Mouse (Mus musculus): ENCODE measurements around the gene Fam78b.

Fam78b gene

DNA sequence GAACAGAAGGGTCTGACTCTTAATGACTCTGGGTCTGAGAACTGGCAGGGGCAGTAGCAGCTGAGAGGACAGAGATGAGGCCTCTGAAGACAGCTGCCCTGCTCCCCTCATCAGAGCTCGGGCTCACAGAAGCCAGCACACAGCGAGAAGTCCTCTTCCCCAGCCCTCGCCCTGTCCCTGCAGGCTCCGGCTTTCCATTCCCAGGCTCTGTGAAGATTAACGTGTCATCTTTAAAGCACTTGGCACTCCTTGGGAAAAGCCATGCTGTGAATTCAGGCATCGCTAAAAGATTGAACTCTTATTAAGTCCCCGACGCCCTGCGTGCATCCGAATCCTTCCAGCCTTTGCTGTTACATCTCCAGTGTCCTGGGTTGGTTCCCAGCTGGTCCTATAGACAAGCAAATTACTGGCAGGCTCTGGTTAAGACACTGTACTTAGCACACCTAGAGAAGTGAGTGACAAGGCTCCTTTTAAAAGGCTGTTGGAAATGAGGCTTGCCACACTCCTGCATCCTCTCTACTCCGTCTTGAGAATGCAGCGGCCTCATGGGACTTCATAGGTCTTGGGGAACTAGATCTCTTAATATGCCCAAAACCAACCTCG is 30.9 kb downstream of the Fam78b start:
- DNase-seq (ENCODE audit: extremely low read depth, low read depth, low spot score), result no peak

DNA sequence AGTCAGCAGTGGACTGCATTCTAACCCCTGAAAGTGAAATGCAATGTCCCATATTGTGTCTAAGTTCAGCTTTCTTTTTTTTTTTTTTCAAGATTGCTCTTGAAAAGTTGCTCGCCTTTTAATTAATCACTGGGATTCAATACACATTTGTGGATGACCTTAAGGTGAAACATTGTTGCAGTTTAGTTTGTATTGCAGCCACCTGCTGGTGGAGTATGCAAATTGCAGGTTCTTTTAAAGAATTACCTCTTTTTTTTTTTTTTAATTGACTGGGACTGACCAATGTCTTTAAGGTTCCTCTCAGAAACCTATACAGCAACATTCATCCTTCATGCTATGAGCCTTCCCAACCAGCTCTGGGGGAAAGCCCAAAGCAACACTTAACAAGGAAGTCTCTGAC is 33.2 kb downstream of the Fam78b start:
- no peak for DNase-seq (ENCODE audit: extremely low read depth, low read depth, low spot score)

DNA sequence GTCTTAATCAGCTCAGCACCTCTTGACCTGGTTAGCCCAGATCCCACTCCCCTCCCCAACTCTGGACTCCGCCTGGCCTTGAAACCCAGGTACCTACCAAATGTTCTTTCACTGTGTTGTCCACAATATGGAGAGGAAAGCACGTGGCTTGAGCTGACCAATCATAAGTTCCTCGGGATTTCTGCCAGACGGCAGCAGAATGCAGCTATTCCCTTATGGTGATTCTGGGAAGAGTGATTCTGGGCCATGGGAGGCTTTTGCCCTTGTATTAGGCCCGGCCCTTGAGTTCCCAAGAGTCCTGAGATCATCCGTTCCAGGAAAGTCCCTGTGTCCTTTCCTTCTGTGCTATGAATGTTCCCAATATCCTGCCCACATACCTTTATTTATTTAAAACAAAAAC is 41.3 kb downstream of the Fam78b start:
- DNase-seq (ENCODE audit: extremely low read depth, low read depth, low spot score), result no peak

DNA sequence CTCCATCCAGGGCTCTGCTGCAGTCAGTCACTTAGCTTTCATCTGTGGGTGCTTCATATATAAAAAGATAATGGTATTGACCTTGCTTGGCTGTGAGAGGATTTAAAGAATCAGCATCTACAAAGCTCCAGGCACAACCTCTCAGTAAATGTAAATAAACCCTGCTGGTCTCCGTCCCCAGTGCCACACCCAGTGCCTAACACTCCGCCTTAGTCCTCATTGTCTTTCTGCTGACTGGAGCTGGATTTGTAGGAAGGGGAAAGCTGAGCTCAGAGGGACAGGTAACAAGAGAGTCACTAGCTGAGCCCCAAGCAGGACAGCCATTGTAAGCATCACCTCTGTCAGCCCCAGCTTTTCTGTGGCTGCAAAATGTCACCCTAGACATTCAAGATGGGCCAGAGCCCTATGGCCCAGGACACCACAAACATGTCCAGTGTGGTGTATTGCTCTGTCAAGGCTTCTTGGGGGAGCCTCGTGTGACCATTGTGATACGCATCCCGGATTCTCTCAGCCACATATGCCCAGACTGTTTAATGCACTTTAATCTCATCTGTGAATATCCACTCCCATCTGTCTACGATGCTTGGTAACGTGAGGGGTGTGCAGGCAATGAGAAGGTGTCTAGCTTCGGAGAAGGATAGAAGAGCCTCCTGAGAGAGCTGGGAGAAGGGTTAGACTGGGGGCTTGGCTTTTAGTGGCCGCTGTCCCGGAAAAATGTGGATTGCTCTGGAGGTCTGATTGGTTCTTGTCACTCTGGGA is 45.1 kb downstream of the Fam78b start:
- DNase-seq (ENCODE audit: extremely low read depth, low read depth, low spot score), result no peak

DNA sequence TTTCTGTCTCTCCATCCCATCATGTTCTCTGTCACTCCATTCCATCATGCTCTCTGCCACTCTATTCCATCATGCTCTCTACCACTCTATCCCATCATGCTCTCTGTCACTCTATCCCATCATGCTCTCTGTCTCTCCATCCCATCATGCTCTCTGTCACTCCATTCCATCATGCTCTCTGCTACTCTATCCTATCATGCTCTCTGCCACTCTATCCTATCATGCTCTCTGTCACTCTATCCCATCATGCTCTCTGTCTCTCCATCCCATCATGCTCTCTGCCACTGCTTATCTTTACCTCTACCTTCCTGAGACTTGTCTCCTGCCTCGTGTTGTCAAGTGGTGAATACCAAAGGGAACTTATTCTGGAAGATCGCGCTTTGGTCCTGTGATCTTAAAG is 49.6 kb downstream of the Fam78b start:
- no peak for DNase-seq (ENCODE audit: extremely low read depth, low read depth, low spot score)

DNA sequence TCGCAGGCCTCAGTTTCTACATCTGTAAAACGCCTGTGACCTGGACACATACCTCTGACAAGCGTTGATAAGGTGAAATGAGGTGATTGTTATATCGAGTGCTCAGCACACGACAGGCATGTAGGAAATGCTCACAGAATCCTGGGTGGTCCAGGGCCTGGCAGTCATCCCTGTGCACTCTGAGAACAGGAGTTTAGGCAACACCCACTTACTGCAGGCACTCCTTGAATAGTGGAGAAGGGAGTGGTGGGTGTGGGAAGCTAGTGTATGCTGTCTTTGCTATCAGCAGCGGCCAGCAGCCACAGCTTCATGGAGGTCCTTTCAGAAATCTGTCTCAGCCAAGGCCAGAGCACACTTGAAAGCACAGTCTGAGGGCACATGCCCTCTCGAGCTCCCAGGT is 52.8 kb downstream of the Fam78b start:
- no peak for DNase-seq (ENCODE audit: extremely low read depth, low read depth, low spot score)

DNA sequence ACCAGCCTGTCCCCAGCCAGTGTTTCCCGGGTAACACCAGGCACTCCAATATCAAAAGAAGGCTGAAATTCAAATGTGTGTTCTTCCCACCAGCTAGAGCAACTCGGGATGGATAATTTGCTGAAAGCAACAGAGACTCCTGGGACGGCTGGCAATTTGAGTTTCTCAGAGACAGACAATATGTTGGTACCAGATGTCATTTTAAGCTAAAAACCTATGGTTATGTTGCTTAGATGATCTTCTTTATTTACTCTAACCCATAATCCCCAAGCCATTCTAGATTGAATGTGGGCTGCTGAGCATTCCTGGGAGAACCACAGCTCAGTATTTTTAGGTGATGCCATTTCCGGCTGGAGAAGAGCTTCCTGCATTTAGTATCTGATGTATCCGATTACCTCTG is 56.3 kb downstream of the Fam78b start:
- no peak for DNase-seq (ENCODE audit: extremely low read depth, low read depth, low spot score)

DNA sequence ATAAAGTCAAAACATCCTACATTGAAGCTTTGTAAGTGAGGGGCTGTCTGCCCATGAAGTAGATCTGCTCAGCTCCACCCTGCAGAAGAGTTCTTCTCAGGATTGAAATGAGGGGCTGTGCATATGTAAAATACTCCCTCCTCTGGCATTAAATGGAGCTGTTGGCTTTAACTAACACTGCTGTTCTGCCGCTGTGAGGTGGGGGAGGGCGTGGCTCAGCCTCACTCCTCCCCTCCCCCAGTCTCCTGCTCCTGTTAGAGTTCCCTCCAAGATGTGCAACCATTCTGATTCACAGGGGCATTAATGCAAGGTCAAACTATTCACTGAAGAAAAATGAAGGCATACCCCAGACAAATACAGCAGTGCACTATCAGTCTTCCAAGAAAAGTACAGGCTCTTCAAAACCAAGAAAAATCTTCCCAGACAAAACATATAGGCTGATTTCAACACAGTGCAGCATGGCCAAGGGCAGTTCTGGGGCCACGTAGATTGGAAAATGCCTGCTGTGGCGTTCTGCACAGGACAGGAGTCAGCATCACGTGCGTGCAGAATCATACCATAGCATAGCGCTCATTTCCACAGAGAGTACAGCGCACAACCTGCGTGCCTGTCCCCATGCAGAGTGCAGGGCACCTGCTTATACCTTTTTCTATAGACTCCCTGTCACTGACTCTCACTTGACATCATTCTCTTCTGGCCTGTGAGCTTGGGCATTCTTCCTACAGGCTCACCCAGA is 58.5 kb downstream of the Fam78b start:
- no peak for DNase-seq (ENCODE audit: extremely low read depth, low read depth, low spot score)

DNA sequence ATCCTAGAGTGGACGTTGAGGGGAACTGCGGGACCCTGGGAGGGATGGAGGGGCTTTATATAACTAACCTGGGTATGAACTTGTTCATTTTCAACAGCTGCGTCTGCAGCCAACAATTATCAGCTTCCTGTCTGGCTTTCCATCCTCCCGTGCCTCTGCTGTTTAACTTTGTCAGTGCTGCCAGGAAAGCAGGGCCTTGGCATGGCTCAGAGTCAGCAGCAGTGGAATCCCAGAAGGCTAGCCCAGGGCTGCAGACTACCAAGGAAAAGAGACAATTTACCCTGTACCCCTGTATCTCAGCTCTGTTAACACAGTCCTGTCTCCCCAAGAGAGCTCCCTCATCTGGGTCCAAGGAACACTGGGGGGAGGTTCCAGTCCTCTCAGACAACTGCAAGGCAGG is 62.8 kb downstream of the Fam78b start:
- DNase-seq (ENCODE audit: extremely low read depth, low read depth, low spot score), result no peak

DNA sequence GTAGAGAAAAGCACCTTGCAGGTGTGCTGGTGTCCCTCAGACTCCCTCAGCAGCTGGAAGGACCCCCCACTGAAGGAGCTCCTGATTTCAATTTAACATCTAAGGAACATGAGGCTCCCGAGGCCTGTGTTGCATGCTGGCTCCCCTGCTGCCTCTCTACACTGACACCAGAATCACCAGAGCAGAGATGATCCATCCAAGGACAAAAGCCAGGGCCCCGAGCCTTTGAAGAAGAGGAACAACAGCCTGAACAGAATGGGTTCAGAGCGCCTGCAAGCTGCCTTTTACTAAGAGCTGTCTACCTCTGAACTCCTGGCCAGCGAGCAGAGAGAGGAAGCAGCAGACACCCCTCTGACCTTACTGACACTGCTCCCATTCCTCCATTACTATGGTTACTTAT is 64.3 kb downstream of the Fam78b start:
- no peak for DNase-seq (ENCODE audit: extremely low read depth, low read depth, low spot score)

DNA sequence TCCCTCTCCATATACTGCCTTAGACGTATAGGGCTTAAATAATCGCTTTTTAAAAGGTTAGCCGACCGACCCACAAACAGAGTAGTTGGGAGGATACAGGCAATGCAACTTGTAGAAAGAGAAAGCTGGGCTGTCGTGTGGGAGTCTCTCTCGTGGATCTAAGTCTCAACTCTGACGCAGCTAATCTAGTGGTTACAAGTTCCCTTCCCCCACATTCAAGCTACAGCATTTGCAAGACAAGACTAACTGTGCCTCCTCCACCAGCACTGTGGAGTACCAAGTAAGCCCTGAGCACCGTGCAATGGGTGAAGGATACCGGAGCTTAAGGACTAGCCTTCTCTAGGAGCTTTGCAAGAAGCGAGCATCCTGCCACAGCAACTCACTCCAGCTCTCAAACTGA is 64.8 kb downstream of the Fam78b start:
- DNase-seq (ENCODE audit: extremely low read depth, low read depth, low spot score), result no peak

DNA sequence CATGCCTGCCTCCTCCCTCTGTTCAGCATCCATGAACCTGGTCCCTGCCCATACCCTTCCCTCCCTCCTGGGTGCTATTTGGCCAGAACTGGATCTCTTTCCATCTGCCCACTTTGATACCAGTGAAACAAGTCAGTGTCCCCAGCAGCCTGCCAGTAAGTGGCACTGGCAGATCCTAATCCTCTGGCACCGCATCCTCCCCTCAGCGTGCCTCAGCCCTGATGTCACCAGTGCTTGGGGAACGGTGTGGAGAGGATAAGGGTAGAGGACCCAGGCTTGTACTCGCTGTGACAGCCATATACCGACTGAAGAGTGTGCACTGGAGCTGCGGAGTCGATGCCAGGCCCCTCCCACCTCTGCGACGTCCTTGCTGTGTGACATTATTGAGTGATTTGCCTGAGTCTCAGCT is 65.7 kb downstream of the Fam78b start:
- DNase-seq (ENCODE audit: extremely low read depth, low read depth, low spot score), result no peak

DNA sequence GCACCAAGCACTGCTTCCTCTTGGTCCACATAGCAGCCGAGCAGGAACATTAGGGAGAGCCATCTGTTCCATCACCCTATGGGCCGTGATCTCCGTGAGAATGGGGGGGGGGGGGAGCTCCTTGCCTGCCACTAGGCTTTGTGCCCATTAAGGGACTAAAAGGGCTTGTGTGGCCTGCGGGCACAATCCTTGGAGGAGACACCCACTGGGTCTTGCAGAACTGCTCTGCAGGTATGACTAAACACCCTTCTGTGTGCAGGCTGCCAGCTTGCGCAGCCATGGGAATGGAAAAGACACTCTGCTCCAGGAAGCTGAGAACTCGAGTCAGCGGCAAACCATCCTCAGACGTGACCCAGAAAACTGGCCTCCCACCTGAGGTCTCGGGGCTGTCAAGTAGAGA is 68.5 kb downstream of the Fam78b start:
- DNase-seq (ENCODE audit: extremely low read depth, low read depth, low spot score), result no peak

DNA sequence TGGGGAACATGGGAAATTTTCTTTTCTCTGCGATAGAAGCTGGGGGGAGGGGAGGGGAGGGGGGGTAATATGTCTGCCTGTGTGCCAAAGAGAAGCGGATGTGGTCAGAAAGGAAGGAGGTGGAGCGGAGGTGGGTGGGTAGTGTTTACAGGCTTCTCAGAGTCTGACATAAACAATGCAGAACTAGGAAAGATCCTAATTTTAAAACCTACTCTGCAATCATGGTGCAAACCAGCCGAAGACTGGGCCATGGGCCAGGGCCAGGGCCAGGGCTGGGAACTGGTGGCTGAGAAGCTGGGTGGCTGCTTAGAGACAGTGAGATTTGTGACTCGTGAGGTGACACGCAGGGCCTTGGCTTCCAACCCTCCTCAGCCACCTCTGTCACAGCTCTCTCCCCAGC is 69.1 kb downstream of the Fam78b start:
- DNase-seq (ENCODE audit: extremely low read depth, low read depth, low spot score), result no peak

DNA sequence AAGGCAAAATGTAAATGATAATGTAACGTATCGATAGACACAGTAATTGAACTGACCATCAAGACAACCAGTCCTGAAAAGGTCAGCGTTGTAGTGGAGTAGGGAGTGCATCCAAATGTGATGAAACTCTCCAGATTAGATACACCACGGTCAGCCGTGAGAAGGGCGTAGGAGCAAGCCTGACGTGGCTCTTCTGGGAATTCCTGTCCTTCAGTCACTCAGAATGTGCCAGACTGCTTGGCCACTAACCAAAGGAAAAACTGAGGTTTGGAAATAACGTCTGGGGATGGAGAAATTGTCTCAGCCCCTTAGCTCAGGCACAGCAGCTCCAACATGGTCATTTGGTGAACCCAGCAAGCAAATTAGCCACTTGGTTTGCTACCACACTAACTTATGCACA is 74.5 kb downstream of the Fam78b start:
- no peak for DNase-seq (ENCODE audit: extremely low read depth, low read depth, low spot score)

DNA sequence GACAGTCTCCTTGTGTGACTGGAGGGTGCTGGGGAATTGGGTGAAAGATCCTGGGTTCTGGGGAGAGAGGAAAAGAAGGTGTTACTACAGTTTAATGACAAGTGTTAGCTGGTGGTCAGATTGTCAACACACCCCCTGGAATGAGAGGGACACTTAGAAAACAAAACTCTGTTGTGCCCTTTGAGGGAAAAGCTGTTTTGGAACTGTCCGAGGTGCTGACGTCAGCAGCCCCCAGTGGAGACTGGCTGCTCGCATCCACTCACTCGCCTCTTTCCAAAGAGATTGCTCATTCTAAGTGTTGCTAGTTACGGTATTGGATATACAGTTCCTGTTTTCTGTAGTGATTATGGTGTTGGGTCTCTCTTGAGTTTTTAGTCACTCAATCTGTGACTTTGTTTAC is 78.3 kb downstream of the Fam78b start:
- DNase-seq (ENCODE audit: extremely low read depth, low read depth, low spot score), result no peak

DNA sequence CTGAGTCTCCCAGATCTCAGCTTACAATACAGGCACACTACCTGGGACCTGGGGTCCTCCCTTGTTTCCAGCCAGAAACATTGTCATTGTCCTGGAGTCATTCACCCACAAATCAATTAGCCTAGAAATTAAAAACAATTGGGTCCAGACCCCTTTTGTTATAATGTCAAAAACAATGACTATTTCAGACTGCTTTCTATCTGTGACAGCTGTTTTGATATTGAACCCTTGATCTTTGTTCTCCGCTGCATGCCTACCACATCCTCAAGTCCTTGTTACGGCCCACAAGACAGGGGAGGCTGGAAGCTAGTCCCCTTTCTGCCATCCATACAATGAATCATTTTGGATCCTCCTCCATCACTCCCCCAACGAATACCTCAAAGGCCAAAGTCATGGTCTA is 80.7 kb downstream of the Fam78b start:
- DNase-seq (ENCODE audit: extremely low read depth, low read depth, low spot score), result no peak

DNA sequence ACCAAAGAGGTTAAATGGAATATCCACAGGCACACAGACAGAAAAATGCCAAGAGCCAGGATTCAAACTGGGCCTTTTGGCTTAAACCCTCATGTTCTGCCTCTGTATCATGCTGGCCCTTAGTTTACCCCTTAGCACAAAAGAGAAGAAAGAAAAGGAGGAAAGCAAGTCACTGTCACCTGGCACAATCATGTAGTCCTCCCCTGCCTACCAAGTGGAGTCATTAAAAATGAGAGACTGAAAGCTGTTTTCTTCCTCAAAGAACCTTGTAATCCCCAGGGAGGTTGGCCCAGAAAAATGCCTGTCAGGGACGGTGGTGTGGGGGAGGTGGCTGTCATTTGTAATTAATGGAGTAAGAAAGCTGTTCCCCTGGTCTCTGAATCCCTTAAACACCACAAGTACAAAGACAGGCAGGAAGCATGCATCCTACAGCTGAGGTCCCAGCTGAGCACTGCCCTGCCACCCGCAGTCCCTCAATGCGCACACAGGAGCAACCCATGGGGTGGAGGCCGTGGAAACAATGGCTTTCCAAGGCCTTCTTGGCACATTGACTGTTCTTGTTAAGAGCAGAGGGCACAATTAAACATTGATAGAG is 81.4 kb downstream of the Fam78b start:
- DNase-seq (ENCODE audit: extremely low read depth, low read depth, low spot score), result no peak

DNA sequence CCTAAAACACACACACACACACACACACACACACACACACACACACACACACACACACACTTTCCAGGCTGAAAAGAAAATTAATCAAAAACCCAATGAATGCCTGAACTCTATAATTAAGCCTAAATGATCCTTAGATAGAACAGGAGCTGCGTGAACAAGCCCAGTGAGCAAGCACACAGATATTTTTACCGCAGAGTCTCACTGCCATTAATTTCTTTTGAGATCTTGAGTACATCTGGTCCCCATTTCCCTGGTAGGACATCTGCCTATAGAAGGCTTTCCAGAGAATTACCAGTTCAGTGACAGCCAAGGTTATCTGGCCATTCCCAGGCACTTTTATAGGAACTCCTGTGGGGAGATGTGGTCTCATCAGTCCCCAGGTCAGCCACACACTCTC is 82.0 kb downstream of the Fam78b start:
- DNase-seq (ENCODE audit: extremely low read depth, low read depth, low spot score), result no peak

DNA sequence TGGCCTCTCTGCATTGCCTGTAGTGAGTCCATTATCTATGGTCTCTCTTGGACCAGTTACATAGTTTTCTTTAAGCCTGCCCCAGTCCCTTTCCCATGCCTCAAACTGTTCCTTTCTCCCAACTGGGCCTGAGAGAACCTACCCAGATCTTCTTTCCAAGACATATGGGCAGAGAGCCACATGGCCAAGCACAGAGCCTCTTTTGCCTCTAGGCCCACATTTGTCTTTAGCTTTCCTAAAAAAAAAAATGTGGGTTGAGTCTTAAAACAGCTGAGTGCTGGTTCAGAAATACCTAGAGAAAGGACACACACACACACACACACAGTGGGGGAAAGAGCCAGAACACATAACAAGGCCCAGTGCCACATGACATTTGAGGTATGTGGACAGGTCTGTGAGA is 83.1 kb downstream of the Fam78b start:
- DNase-seq (ENCODE audit: extremely low read depth, low read depth, low spot score), result no peak

DNA sequence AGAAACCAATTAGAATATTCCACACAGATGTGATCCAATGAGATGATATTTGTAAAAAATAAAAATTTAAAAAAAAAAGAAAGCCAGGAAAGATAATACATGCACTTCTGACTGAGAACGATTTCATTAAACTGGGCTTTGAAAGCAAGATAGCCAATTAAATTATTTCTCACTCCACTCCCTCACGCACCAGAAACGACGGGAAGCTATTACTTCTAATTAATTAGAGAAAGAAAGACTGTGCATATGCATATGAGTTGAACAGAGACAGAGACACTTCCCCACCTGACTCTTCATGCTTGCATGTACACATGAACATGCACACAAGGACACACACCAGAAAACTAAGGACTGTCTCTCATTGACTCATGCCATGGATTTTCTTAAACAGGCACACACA is 84.2 kb downstream of the Fam78b start:
- no peak for DNase-seq (ENCODE audit: extremely low read depth, low read depth, low spot score)

DNA sequence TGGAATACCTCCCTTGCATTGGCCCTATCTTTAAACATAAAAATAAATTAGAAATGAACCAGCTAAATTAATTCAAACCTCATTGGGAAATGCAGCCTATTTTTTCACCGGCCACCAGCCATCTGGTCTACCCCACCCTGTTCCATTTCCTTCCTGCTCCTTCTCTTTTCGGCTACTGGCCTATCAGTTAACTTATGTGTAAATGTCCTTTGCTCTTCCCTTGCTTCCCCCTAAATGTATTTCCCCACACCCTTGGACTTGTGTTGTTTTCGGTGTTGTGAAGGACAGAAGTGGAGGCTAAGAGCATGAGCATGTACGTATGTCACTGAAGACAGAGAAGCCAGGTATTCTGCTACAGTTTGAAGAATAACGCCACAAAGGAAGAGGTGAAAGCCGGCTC is 89.2 kb downstream of the Fam78b start:
- no peak for DNase-seq (ENCODE audit: extremely low read depth, low read depth, low spot score)

Data from fat pad, adult 2 months (tissue).